Mouse (Mus musculus): ENCODE data around the gene Elavl3. TPM values are rescaled to one million over a fixed set of nuclear protein-coding genes. Genes with fewer than 3 reads are reported as not detected.

Elavl3 gene
- polyA plus RNA-seq, 1 experiment from 2014 or later: 88.1 TPM

DNA sequence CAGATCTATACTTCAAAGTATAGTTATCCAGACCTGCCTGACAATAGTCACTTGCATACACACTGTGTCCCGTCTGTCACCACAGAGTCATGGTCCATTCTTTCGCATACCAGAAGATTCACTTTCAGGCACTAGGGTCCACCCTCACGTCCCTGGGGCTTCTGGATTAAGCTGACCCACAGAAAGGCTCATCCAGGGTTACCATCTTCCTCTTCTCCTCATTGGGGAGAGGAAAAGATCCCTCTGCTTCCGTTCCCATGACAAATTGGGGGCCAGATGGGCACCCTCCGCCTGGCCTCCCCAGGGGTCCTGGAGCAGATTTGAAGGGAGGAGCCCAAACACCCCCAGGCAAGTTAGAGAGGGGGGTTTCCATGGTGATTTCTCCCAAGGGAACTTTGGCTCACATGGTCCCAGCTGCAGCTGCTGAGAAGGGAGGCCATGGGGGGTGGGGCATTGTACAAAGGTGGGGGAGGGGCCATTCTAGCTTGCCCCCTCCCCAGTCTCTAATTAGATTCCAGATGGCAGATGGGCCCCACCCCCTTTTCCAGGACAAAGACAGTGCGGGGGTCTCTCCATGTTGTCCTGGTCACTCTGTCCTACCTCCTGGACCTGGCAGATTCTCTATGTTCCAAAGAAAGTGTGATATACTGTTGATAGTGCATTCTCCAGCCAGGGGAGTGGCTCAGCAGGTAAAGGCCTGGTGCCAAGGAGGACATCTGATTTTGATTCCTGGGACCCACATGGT is 16.4 kb downstream of the Elavl3 start:
- Histone ChIP-seq H3K27ac (ENCODE audit: low read depth, low read length) (0 out of 2 replicates have a peak overlapping the region, but pooled peaks have one; percentile 4), H3K4me3 (ENCODE audit: low read depth, low read length) (no peak overlapping the region), H3K4me2 (ENCODE audit: low read length) (no peak overlapping the region), H3K9me3 (replicated peaks; ENCODE audit: control insufficient read depth, low read length) (no peaks in the 10 kb centered on the region), H3K4me1 (ENCODE audit: control insufficient read depth, insufficient read depth, low read length) (peaks cover 8% of the 10 kb centered on the region; the same call in 1 of the 2 replicates), H3K9ac (ENCODE audit: low read length) (no peak overlapping the region), H3K36me3 (ENCODE audit: control insufficient read depth, insufficient read depth, low read length) (peaks cover 57% of the 10 kb centered on the region), H3K27me3 (replicated peaks; ENCODE audit: control insufficient read depth, insufficient read depth, low read length) (no peaks in the 10 kb centered on the region)
- ATAC-seq (peak; percentile 53), DNase-seq (ENCODE audit: low spot score) (peak; percentile 60)
- WGBS: 55% methylated on average over 6 of the region's 6 CpGs

DNA sequence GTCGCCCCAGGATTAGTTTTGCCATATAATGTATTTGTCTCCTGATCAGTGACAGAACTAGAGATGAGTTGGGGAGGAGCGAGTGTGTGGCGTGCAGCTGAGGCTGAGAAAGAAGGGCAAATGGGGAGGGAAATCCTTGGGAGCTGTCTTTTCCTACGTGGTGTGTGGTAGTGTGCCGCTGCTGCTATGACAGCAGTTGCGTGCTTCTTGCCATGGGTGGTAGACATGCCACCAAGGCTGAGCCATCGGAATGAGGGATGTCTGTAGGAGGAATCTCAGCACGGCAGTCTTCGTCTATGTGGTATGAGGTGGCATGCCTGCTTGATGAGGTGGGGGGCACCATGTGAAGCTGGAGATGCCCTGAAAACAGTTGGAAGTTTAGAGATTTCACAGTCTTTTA is 21.4 kb downstream of the Elavl3 start:
- H3K36me3 ChIP-seq (ENCODE audit: control insufficient read depth, insufficient read depth, low read length): peaks cover 91% of the 10 kb centered on the region
- ATAC-seq (no peak), DNase-seq (ENCODE audit: low spot score) (no peak)
- no peak overlapping the region for H3K4me2 ChIP-seq (ENCODE audit: low read length)
- H3K4me3 ChIP-seq (ENCODE audit: low read depth, low read length): no peak overlapping the region
- H3K27ac ChIP-seq (ENCODE audit: low read depth, low read length): no peak overlapping the region
- no peaks in the 10 kb centered on the region for H3K27me3 ChIP-seq (replicated peaks; ENCODE audit: control insufficient read depth, insufficient read depth, low read length)
- no peak overlapping the region for H3K9ac ChIP-seq (ENCODE audit: low read length)
- H3K4me1 ChIP-seq (ENCODE audit: control insufficient read depth, insufficient read depth, low read length): peaks cover under 1% of the 10 kb centered on the region; the same call in 1 of the 2 replicates
- H3K9me3 ChIP-seq (replicated peaks; ENCODE audit: control insufficient read depth, low read length): no peaks in the 10 kb centered on the region
- 96% methylated on average over 9 of the region's 9 CpGs for WGBS

DNA sequence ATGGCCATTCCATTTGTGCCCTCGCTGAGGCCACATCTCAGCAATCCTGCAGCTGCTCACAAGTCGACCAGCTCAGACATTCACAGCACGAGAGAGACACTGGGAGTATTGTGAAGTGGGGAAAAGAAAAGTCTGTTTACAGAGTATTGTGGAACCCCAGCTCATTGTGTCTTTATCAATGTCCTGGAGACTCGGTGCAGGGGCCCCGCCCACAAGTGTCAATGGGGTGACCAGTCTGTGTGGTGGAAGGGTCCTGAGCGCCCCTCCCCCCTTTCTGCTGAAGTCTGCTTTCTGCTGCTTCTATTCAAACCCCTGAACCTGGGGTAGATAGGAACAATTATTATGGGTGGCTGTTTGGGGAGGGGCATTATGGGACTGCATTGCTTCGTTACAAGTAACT is 23.4 kb downstream of the Elavl3 start:
- WGBS: 20% methylated on average over 7 of the region's 7 CpGs
- H3K36me3 ChIP-seq (ENCODE audit: control insufficient read depth, insufficient read depth, low read length): peaks cover 91% of the 10 kb centered on the region
- no peaks in the 10 kb centered on the region for H3K27me3 ChIP-seq (replicated peaks; ENCODE audit: control insufficient read depth, insufficient read depth, low read length)
- DNase-seq (ENCODE audit: low spot score) (no peak), ATAC-seq (no peak)
- H3K27ac ChIP-seq (ENCODE audit: low read depth, low read length): no peak overlapping the region
- H3K4me1 ChIP-seq (ENCODE audit: control insufficient read depth, insufficient read depth, low read length): no peaks in the 10 kb centered on the region
- H3K4me2 ChIP-seq (ENCODE audit: low read length): no peak overlapping the region
- H3K4me3 ChIP-seq (ENCODE audit: low read depth, low read length): no peak overlapping the region
- no peak overlapping the region for H3K9ac ChIP-seq (ENCODE audit: low read length)
- no peaks in the 10 kb centered on the region for H3K9me3 ChIP-seq (replicated peaks; ENCODE audit: control insufficient read depth, low read length)

DNA sequence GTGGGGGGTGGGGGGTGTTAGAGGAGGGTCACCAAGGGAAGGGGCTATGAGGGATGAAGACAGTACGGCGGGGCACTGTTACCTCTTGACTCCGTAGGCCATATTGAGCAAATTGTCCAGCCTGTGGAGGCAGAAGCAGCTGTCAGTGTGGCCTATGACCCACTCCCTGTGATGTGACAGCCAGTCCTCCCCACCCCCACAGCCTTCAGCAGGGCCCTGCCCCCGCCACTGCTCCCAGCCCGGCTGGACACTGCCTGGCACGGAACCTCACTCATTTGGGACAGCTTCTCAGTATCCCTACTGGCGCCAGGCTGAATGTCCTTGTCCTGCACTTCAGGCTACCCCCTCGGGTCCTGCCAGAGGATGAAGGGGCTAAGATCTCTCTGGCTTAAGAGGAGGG is 27.2 kb downstream of the Elavl3 start:
- 73% methylated on average over 8 of the region's 8 CpGs for WGBS
- no peaks in the 10 kb centered on the region for H3K27me3 ChIP-seq (replicated peaks; ENCODE audit: control insufficient read depth, insufficient read depth, low read length)
- H3K4me1 ChIP-seq (ENCODE audit: control insufficient read depth, insufficient read depth, low read length): no peaks in the 10 kb centered on the region
- peaks cover 82% of the 10 kb centered on the region for H3K36me3 ChIP-seq (ENCODE audit: control insufficient read depth, insufficient read depth, low read length)
- no peak for ATAC-seq
- no peak overlapping the region for H3K9ac ChIP-seq (ENCODE audit: low read length)
- no peak overlapping the region for H3K27ac ChIP-seq (ENCODE audit: low read depth, low read length)
- no peak overlapping the region for H3K4me3 ChIP-seq (ENCODE audit: low read depth, low read length)
- no peak for DNase-seq (ENCODE audit: low spot score)
- H3K9me3 ChIP-seq (replicated peaks; ENCODE audit: control insufficient read depth, low read length): no peaks in the 10 kb centered on the region
- H3K4me2 ChIP-seq (ENCODE audit: low read length): no peak overlapping the region

DNA sequence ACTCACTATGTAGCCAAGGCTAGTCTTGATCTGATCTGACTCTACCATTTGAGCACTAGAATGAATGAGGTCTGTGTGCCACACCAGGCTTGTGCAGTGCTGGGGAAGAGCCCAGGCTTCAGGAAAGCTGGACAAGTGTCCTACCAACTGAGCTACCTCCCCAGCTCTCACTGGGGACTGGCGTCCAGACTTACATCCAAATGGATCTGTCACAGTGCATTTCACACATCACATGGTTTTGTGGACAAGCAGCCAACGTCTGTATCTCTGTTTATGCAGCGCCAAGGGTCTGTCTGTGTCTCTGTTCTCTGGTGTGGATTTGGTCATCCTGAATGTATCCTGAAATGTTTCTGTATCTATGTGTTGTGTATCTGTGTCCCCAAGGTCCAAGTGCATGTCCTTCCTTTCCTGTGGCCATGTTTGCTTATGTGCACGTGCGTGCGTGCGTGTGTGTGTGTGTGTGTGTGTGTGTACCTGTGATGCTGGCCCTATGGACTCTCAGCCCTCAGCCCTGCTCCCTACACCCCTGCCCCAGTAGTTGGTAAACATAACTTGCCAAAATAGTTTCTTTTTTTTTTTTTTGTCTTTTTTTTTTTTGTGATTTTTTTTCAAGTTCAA is 34.5 kb downstream of the Elavl3 start:
- H3K36me3 ChIP-seq (ENCODE audit: control insufficient read depth, insufficient read depth, low read length): peaks cover 74% of the 10 kb centered on the region

DNA sequence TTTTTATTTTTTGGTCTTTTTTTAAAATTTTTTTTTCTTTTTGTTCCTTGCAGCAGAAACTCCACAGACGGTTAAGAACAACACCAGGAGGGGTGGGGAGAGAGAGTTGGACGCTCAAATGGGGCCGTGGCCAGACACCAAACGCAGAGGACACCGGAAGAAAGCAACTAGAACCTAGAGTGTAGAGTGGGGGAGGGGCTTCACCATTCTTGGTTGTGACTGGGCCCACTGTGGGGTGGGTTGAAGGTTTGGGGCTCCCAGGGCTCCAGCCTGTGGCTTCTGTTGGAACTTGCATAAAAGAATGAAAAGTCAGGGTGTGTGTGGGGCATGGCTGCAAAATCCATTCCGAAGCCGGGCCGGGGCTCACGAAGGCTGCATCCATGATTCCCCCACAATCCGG is 35.6 kb downstream of the Elavl3 start:
- DNase-seq (ENCODE audit: low spot score) (no peak), ATAC-seq (no peak)
- Histone ChIP-seq H3K4me2 (ENCODE audit: low read length) (no peak overlapping the region), H3K27me3 (replicated peaks; ENCODE audit: control insufficient read depth, insufficient read depth, low read length) (no peaks in the 10 kb centered on the region), H3K27ac (ENCODE audit: low read depth, low read length) (no peak overlapping the region), H3K9ac (ENCODE audit: low read length) (no peak overlapping the region), H3K36me3 (ENCODE audit: control insufficient read depth, insufficient read depth, low read length) (peaks cover 83% of the 10 kb centered on the region), H3K4me1 (ENCODE audit: control insufficient read depth, insufficient read depth, low read length) (no peaks in the 10 kb centered on the region), H3K4me3 (ENCODE audit: low read depth, low read length) (no peak overlapping the region), H3K9me3 (replicated peaks; ENCODE audit: control insufficient read depth, low read length) (no peaks in the 10 kb centered on the region)
- WGBS: 73% methylated on average over 10 of the region's 10 CpGs

More for the DNA sequence above, 34.5 kb downstream of the Elavl3 start:
- H3K4me1 ChIP-seq (ENCODE audit: control insufficient read depth, insufficient read depth, low read length): no peaks in the 10 kb centered on the region
- H3K9ac ChIP-seq (ENCODE audit: low read length): no peak overlapping the region
- no peak overlapping the region for H3K4me2 ChIP-seq (ENCODE audit: low read length)
- no peak overlapping the region for H3K4me3 ChIP-seq (ENCODE audit: low read depth, low read length)
- DNase-seq (ENCODE audit: low spot score) (no peak), ATAC-seq (no peak)
- no peak overlapping the region for H3K27ac ChIP-seq (ENCODE audit: low read depth, low read length)
- no peaks in the 10 kb centered on the region for H3K27me3 ChIP-seq (replicated peaks; ENCODE audit: control insufficient read depth, insufficient read depth, low read length)
- no peaks in the 10 kb centered on the region for H3K9me3 ChIP-seq (replicated peaks; ENCODE audit: control insufficient read depth, low read length)
- 80% methylated on average over 7 of the region's 7 CpGs for WGBS

DNA sequence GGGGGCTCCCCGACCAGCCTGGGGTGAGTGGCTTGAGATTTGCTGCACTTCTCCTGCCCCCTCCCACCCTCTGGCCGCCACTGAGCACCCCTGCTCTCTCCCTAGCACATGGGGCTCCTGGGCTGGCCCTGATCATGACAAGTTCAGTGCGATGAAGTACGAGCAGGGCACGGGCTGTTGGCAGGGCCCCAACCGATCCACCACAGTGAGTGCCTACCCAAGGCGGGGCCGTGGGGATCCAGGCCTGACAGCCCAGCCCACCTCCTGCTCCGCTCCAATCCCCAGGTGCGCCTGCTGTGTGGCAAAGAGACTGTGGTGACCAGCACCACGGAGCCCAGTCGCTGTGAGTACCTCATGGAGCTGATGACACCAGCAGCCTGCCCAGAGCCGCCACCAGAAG is 39.1 kb downstream of the Elavl3 start:
- Histone ChIP-seq H3K9me3 (replicated peaks; ENCODE audit: control insufficient read depth, low read length) (no peaks in the 10 kb centered on the region), H3K4me1 (ENCODE audit: control insufficient read depth, insufficient read depth, low read length) (no peaks in the 10 kb centered on the region), H3K4me3 (ENCODE audit: low read depth, low read length) (no peak overlapping the region), H3K4me2 (ENCODE audit: low read length) (no peak overlapping the region), H3K9ac (ENCODE audit: low read length) (no peak overlapping the region), H3K27ac (ENCODE audit: low read depth, low read length) (no peak overlapping the region), H3K36me3 (ENCODE audit: control insufficient read depth, insufficient read depth, low read length) (peaks cover 92% of the 10 kb centered on the region), H3K27me3 (replicated peaks; ENCODE audit: control insufficient read depth, insufficient read depth, low read length) (no peaks in the 10 kb centered on the region)
- ATAC-seq (peak; percentile 26; the same call in 1 of the 2 replicates), DNase-seq (ENCODE audit: low spot score) (no peak)
- 91% methylated on average over 13 of the region's 13 CpGs for WGBS

DNA sequence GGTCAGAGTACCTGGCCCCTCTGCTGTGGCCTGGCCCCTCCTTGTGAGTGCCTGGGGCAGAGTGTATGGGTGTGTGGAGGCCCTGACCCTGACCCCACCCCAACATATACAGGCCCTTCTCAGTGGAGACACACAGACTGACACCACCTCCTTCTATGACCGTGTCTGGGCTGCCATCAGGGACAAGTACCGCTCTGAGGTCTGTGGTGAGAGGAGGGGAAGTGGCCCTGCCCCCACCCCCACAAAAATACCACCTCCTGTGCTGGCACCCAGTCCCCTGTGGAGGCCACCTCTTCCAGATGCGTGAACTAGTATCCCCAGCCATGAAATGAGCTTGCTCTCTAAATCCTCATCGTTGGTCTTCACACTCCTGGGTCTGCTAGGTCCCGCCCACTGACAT is 40.8 kb downstream of the Elavl3 start:
- DNase-seq (ENCODE audit: low spot score): no peak

DNA sequence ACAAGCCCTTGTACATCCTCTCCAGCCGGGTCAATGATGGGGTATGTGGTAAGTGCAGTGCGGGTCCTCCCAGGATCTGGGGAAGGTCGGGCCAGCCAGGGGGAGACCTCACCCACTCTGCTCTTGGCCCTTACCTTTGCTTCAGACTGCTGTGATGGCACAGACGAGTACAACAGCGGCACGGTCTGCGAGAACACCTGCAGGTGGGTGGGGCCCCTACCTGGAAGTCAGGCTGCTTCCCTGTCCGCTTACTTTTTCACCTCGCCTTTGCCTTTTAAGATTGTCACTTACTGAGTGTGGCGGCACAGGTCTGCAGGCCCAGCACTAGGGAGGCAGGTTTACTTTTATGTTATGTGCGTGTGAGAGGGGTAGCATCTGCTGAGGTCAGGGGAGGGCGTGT is 47.3 kb downstream of the Elavl3 start:
- 91% methylated on average over 12 of the region's 12 CpGs for WGBS
- Histone ChIP-seq H3K27me3 (replicated peaks; ENCODE audit: control insufficient read depth, insufficient read depth, low read length) (no peaks in the 10 kb centered on the region), H3K4me1 (ENCODE audit: control insufficient read depth, insufficient read depth, low read length) (peaks cover 10% of the 10 kb centered on the region), H3K4me3 (ENCODE audit: low read depth, low read length) (no peak overlapping the region), H3K9ac (ENCODE audit: low read length) (no peak overlapping the region), H3K4me2 (ENCODE audit: low read length) (no peak overlapping the region), H3K36me3 (ENCODE audit: control insufficient read depth, insufficient read depth, low read length) (peaks cover 55% of the 10 kb centered on the region), H3K27ac (ENCODE audit: low read depth, low read length) (no peak overlapping the region), H3K9me3 (replicated peaks; ENCODE audit: control insufficient read depth, low read length) (no peaks in the 10 kb centered on the region)
- no peak for DNase-seq (ENCODE audit: low spot score)
- no peak for ATAC-seq

More for the DNA sequence above, 40.8 kb downstream of the Elavl3 start:
- Histone ChIP-seq H3K4me3 (ENCODE audit: low read depth, low read length) (no peak overlapping the region), H3K36me3 (ENCODE audit: control insufficient read depth, insufficient read depth, low read length) (peaks cover 96% of the 10 kb centered on the region), H3K4me1 (ENCODE audit: control insufficient read depth, insufficient read depth, low read length) (no peaks in the 10 kb centered on the region), H3K9me3 (replicated peaks; ENCODE audit: control insufficient read depth, low read length) (no peaks in the 10 kb centered on the region), H3K27ac (ENCODE audit: low read depth, low read length) (no peak overlapping the region), H3K9ac (ENCODE audit: low read length) (no peak overlapping the region), H3K27me3 (replicated peaks; ENCODE audit: control insufficient read depth, insufficient read depth, low read length) (no peaks in the 10 kb centered on the region), H3K4me2 (ENCODE audit: low read length) (no peak overlapping the region)
- WGBS: 88% methylated on average over 5 of the region's 5 CpGs
- peak; percentile 26; the same call in 1 of the 2 replicates for ATAC-seq

Measured in forebrain, embryonic 14.5 days (tissue).